Mouse (Mus musculus) kidney, postnatal 0 days (tissue): Measurements from ENCODE around the gene Muc20. TPM values are rescaled to one million over a fixed set of nuclear protein-coding genes. Genes with fewer than 3 reads are reported as not detected.

Source experiments
- ATAC-seq: fragments of 200-750 bp; cut with Nextera tagmentation; replicated peaks from 2 replicates; pipeline ENCODE4 v1.8.0; 2017; ENCODE audit warnings: low read depth, moderate number of reproducible peaks, moderate TSS enrichment, moderate library complexity; ENCODE audit not compliant: low FRiP score
- DNase-seq: peaks from one replicate; pipeline ENCODE4 v3.0.0-alpha.2; 2016; ENCODE audit warnings: low spot score
- H3K27ac ChIP-seq: fragments of 300-500 bp; sonication (generic); 2 replicates; pipeline ENCODE4 v1.5.1; 2014; ENCODE audit warnings: mild to moderate bottlenecking
- H3K27me3 ChIP-seq: fragments of 300-500 bp; sonication (generic); 2 replicates; pipeline ENCODE4 v1.6.1; 2014; ENCODE audit warnings: low read length, mixed read lengths; ENCODE audit not compliant: insufficient read depth
- H3K36me3 ChIP-seq: fragments of 300-500 bp; sonication (generic); 2 replicates; pipeline ENCODE4 v1.6.1; 2014; ENCODE audit warnings: low read length, mixed read lengths; ENCODE audit not compliant: insufficient read depth
- H3K4me1 ChIP-seq: fragments of 300-500 bp; sonication (generic); replicated peaks from 2 replicates; pipeline ENCODE4 v1.6.1; 2014; ENCODE audit warnings: antibody characterized with exemption, low read length, mixed read lengths; ENCODE audit not compliant: insufficient read depth
- H3K4me2 ChIP-seq: fragments of 300-500 bp; sonication (generic); 2 replicates; pipeline ENCODE4 v1.6.1; 2014; ENCODE audit warnings: mild to moderate bottlenecking, low read length, moderate library complexity, mixed read lengths
- H3K4me3 ChIP-seq: fragments of 300-500 bp; sonication (generic); replicated peaks from 2 replicates; pipeline ENCODE4 v1.5.1; 2014; ENCODE audit warnings: low read depth, low read length
- H3K9ac ChIP-seq: fragments of 300-500 bp; sonication (generic); 2 replicates; pipeline ENCODE4 v1.6.1; 2014; ENCODE audit warnings: low read depth, low read length
- H3K9me3 ChIP-seq: fragments of 300-500 bp; sonication (generic); replicated peaks from 2 replicates; pipeline ENCODE4 v1.6.1; 2016; ENCODE audit warnings: low read length, inconsistent platforms, mixed read lengths
- CTCF ChIP-seq: IDR thresholded peaks from 2 replicates; pipeline ENCODE4 v1.5.1; 2016; ENCODE audit warnings: antibody characterized with exemption, low read depth, mild to moderate bottlenecking, moderate library complexity
- WGBS: fragments of 180-500 bp; shearing (Covaris S2); extraction: QIAGEN DNeasy Blood & Tissue Kit; methylation state at CpG from one replicate; pipeline ENCODE4 v1.1.7; 2014; 5-methylcytosine and 5-hydroxymethylcytosine counted together
- polyA plus RNA-seq: library from polyadenylated mRNA; unstranded; fragments of >200 nt; fragmentation: Nextera tagmentation; extraction: Ambion mirVana; gene quantifications from 2 replicates; pipeline ENCODE4 v1.2.1, GENCODE M21; 2015

Muc20 gene
- polyA plus RNA-seq, 1 experiment from 2014 or later, result 17.2 TPM

- WGBS, result 28% methylated on average over 5 of the region's 5 CpGs
- Histone ChIP-seq H3K4me1 (no peaks in the 10 kb centered on the region), H3K27me3 (no peaks in the 10 kb centered on the region), H3K9ac (no peak overlapping the region), H3K4me2 (no peak overlapping the region), H3K36me3 (no peaks in the 10 kb centered on the region), H3K9me3 (no peaks in the 10 kb centered on the region), H3K4me3 (no peak overlapping the region), H3K27ac (no peak overlapping the region)
- no peak for TF ChIP-seq CTCF
- ATAC-seq (0 out of 2 replicates have a peak, but pooled peaks have one; percentile 15), DNase-seq (no peak)
Measured at GRCm38 (mm10) chr16:32803901-32804300, 6.7 kb upstream of the Muc20 start.

- H3K36me3 ChIP-seq, result no peaks in the 10 kb centered on the region
- DNase-seq (peak; percentile 57), ATAC-seq (0 out of 2 replicates have a peak, but pooled peaks have one; percentile 25)
- H3K9ac ChIP-seq, result no peak overlapping the region
- no peak overlapping the region for H3K4me2 ChIP-seq
- no peaks in the 10 kb centered on the region for H3K27me3 ChIP-seq
- no peaks in the 10 kb centered on the region for H3K9me3 ChIP-seq
- no peak for TF ChIP-seq CTCF
- no peaks in the 10 kb centered on the region for H3K4me1 ChIP-seq
- H3K4me3 ChIP-seq, result no peak overlapping the region
- H3K27ac ChIP-seq, result peak overlapping the region; percentile 60; the same call in 1 of the 2 replicates
- 25% methylated on average over 6 of the region's 6 CpGs for WGBS
Measured at GRCm38 (mm10) chr16:32803252-32803853, 6.1 kb upstream of the Muc20 start.

- H3K27ac ChIP-seq, result peak overlapping the region; percentile 19; the same call in 1 of the 2 replicates
- no peaks in the 10 kb centered on the region for H3K36me3 ChIP-seq
- WGBS, result 50% methylated on average over 14 of the region's 14 CpGs
- no peak overlapping the region for H3K9ac ChIP-seq
- H3K27me3 ChIP-seq, result no peaks in the 10 kb centered on the region
- H3K4me2 ChIP-seq, result no peak overlapping the region
- H3K4me3 ChIP-seq, result no peak overlapping the region
- no peaks in the 10 kb centered on the region for H3K9me3 ChIP-seq
- ATAC-seq (no peak), DNase-seq (no peak)
- H3K4me1 ChIP-seq, result no peaks in the 10 kb centered on the region
- no peak for TF ChIP-seq CTCF
Measured at GRCm38 (mm10) chr16:32796676-32797425, 384 bp downstream of the Muc20 start.

- Histone ChIP-seq H3K9me3 (no peaks in the 10 kb centered on the region), H3K4me1 (no peaks in the 10 kb centered on the region), H3K4me2 (no peak overlapping the region), H3K27me3 (no peaks in the 10 kb centered on the region), H3K36me3 (no peaks in the 10 kb centered on the region), H3K27ac (no peak overlapping the region), H3K9ac (no peak overlapping the region), H3K4me3 (no peak overlapping the region)
- 82% methylated on average over 1 of the region's 1 CpGs for WGBS
- no peak for DNase-seq
- no peak for TF ChIP-seq CTCF
- ATAC-seq, result no peak
Measured at GRCm38 (mm10) chr16:32795177-32795576, 2.1 kb downstream of the Muc20 start.

GRCm38 (mm10) chr16:32790056-32790455, 7.2 kb downstream of the Muc20 start:
- no peaks in the 10 kb centered on the region for H3K9me3 ChIP-seq
- H3K4me3 ChIP-seq, result no peak overlapping the region
- no peaks in the 10 kb centered on the region for H3K27me3 ChIP-seq
- no peak overlapping the region for H3K4me2 ChIP-seq
- ATAC-seq, result no peak
- no peak overlapping the region for H3K27ac ChIP-seq
- DNase-seq, result no peak
- 96% methylated on average over 5 of the region's 5 CpGs for WGBS
- H3K36me3 ChIP-seq, result no peaks in the 10 kb centered on the region
- no peak for TF ChIP-seq CTCF
- no peaks in the 10 kb centered on the region for H3K4me1 ChIP-seq
- no peak overlapping the region for H3K9ac ChIP-seq

DNA sequence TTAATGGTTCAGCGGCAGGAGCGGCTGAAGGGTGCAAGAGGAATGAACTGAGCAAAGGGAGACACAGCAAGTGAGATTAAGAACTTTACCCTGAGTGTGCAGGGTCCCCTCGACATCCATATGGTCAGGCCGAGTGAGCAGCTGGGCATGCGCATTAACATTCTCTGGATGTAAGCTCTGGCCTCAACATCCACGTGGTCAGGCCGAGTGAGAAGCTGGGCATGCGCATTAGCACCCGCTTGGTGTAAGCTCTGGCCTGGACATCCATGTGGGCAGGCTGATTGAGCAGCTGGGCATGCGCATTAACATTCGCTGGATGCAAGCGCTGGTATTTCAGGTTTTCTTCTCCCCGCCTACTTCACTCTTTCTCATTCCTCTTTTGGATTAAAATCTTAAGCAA, 12.4 kb downstream of the Muc20 start:
- no peak for TF ChIP-seq CTCF
- no peaks in the 10 kb centered on the region for H3K27me3 ChIP-seq
- H3K36me3 ChIP-seq, result no peaks in the 10 kb centered on the region
- H3K9ac ChIP-seq, result no peak overlapping the region
- 78% methylated on average over 13 of the region's 13 CpGs for WGBS
- DNase-seq, result no peak
- ATAC-seq, result no peak
- H3K4me1 ChIP-seq, result 0 out of 2 replicates have a peak, but pooled peaks cover 3% of the 10 kb centered on the region
- H3K4me3 ChIP-seq, result no peak overlapping the region
- H3K4me2 ChIP-seq, result no peak overlapping the region
- H3K9me3 ChIP-seq, result no peaks in the 10 kb centered on the region
- H3K27ac ChIP-seq, result no peak overlapping the region
